Comparison of ENCODE assay signal across 8 mouse cellular contexts in the genomic region with DNA sequence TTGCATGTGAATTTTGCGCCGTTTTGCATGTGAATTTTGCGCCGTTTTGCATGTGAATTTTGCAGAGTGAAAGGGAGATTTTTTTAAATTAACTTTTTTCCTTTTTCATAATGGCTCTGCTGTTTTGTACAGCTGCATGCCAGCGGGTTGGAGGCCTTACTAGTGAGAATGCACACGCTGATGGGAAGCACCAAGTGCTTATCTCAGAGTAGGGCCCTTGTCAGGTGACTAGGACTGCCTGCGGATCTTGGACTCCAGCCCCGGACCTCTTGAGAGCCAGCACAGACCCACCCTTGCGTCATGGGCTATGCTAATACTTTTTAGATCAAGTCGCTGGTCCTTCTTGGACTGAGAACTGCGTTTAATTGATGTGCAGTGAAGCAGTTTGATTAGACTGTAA. TPM values are rescaled to one million over a fixed set of nuclear protein-coding genes. Genes with fewer than 3 reads are reported as not detected.
DNase-seq lines count a peak whose midpoint lies in the region; ATAC-seq and TF ChIP-seq lines count a peak whose summit lies in the region.

No protein-coding gene starts in this region.

- H3K4me1 ChIP-seq in forebrain, embryonic 15.5 days, result peaks cover 17% of the 10 kb centered on the region
- H3K4me1 ChIP-seq in hindbrain, postnatal 0 days (ENCODE audit: insufficient read depth, low read length), result peaks cover 13% of the 10 kb centered on the region; the same call in 1 of the 2 replicates
- no peaks in the 10 kb centered on the region for H3K4me1 ChIP-seq in liver, adult 2 months (ENCODE audit: control insufficient read depth, insufficient read depth, low read length)
- peaks cover 23% of the 10 kb centered on the region for H3K4me1 ChIP-seq in midbrain, embryonic 16.5 days (ENCODE audit: control insufficient read depth, insufficient read depth, low read length)

- 2% methylated on average over 11 of the region's 11 CpGs for WGBS in forebrain, embryonic 15.5 days
- WGBS in hindbrain, postnatal 0 days, result 0% methylated on average over 11 of the region's 11 CpGs
- 12% methylated on average over 11 of the region's 11 CpGs for WGBS in liver, adult 2 months
- WGBS in midbrain, embryonic 16.5 days, result 1% methylated on average over 11 of the region's 11 CpGs

- peak; percentile 22 for DNase-seq in spleen, adult 12 weeks (ENCODE audit: low spot score)
- DNase-seq in spleen, postnatal 14 days (ENCODE audit: low spot score in 2 of 2), result no peak
- peak; percentile 81 for DNase-seq in brain, embryonic 14.5 days (ENCODE audit: low read depth)
- DNase-seq in hindbrain, postnatal 0 days (ENCODE audit: low spot score), result peak; percentile 20
- peak; percentile 30 for DNase-seq in liver, adult 2 months (ENCODE audit: extremely low read depth, low read depth, low spot score)
- DNase-seq in ovary, adult 18-20 months (ENCODE audit: low spot score), result no peak

- ATAC-seq in forebrain, embryonic 15.5 days (replicated peaks), result peak; percentile 21
- 0 out of 2 replicates have a peak, but pooled peaks have one; percentile 10 for ATAC-seq in hindbrain, postnatal 0 days
- ATAC-seq in midbrain, embryonic 16.5 days, result peak; percentile 51

- TF ChIP-seq CTCF in brain, embryonic 14.5 days (IDR thresholded peaks at IDR 0.05; ENCODE audit: borderline replicate concordance, extremely low read depth, insufficient read depth, insufficient read length), result no peak
- TF ChIP-seq CTCF in hindbrain, postnatal 0 days (IDR thresholded peaks at IDR 0.05; ENCODE audit: low read depth), result no peak
- TF ChIP-seq CTCF in liver, adult 2 months (IDR thresholded peaks at IDR 0.05; ENCODE audit: low read depth, low read length), result no peak

- H3K9me3 ChIP-seq in forebrain, embryonic 15.5 days, result no peaks in the 10 kb centered on the region
- H3K9me3 ChIP-seq in hindbrain, postnatal 0 days (ENCODE audit: low read length), result no peaks in the 10 kb centered on the region
- no peaks in the 10 kb centered on the region for H3K9me3 ChIP-seq in midbrain, embryonic 16.5 days (replicated peaks; ENCODE audit: control insufficient read depth, low read length, poor library complexity, severe bottlenecking)

- no peaks in the 10 kb centered on the region for H3K27me3 ChIP-seq in forebrain, embryonic 15.5 days
- no peaks in the 10 kb centered on the region for H3K27me3 ChIP-seq in hindbrain, postnatal 0 days (ENCODE audit: insufficient read depth, low read length)
- no peaks in the 10 kb centered on the region for H3K27me3 ChIP-seq in liver, adult 2 months (ENCODE audit: control insufficient read depth, insufficient read depth, low read length)
- no peaks in the 10 kb centered on the region for H3K27me3 ChIP-seq in midbrain, embryonic 16.5 days (ENCODE audit: control insufficient read depth, insufficient read depth, low read depth, low read length)

- H3K27ac ChIP-seq in forebrain, embryonic 15.5 days (replicated peaks), result peak overlapping the region; percentile 82
- peak overlapping the region; percentile 85 for H3K27ac ChIP-seq in hindbrain, postnatal 0 days
- no peak overlapping the region for H3K27ac ChIP-seq in liver, adult 2 months (replicated peaks; ENCODE audit: insufficient read depth, low read depth, low read length)
- peak overlapping the region; percentile 81 for H3K27ac ChIP-seq in midbrain, embryonic 16.5 days (ENCODE audit: low read length)

- no peak for TF ChIP-seq POLR2A in brain, embryonic 14.5 days (IDR thresholded peaks at IDR 0.05; ENCODE audit: borderline replicate concordance, extremely low read depth, insufficient read depth, insufficient read length, poor library complexity, severe bottlenecking)
- no peak for TF ChIP-seq POLR2A in liver, adult 2 months (IDR thresholded peaks at IDR 0.05; ENCODE audit: extremely low read depth, insufficient read depth, low read length)

- peak overlapping the region; percentile 73 for H3K4me2 ChIP-seq in forebrain, embryonic 15.5 days (replicated peaks)
- peak overlapping the region; percentile 83 for H3K4me2 ChIP-seq in hindbrain, postnatal 0 days (ENCODE audit: low read depth, low read length)
- H3K4me2 ChIP-seq in midbrain, embryonic 16.5 days (ENCODE audit: low read length), result peak overlapping the region; percentile 93

- no peaks in the 10 kb centered on the region for H3K36me3 ChIP-seq in forebrain, embryonic 15.5 days
- no peaks in the 10 kb centered on the region for H3K36me3 ChIP-seq in hindbrain, postnatal 0 days (ENCODE audit: insufficient read depth, low read length)
- H3K36me3 ChIP-seq in liver, adult 2 months (ENCODE audit: control insufficient read depth, insufficient read depth, low read length), result no peaks in the 10 kb centered on the region
- no peaks in the 10 kb centered on the region for H3K36me3 ChIP-seq in midbrain, embryonic 16.5 days (ENCODE audit: control insufficient read depth, insufficient read depth, low read length)

- H3K4me3 ChIP-seq in forebrain, embryonic 15.5 days, result peak overlapping the region; percentile 68
- H3K4me3 ChIP-seq in hindbrain, postnatal 0 days (ENCODE audit: low read length), result peak overlapping the region; percentile 74
- peak overlapping the region; percentile 5; the same call in 1 of the 2 replicates for H3K4me3 ChIP-seq in liver, adult 2 months (ENCODE audit: insufficient read depth, low read depth, low read length)
- peak overlapping the region; percentile 89 for H3K4me3 ChIP-seq in midbrain, embryonic 16.5 days (ENCODE audit: low read depth, low read length)

- H3K79me2 ChIP-seq in liver, adult 2 months (ENCODE audit: control insufficient read depth, insufficient read depth, low read length), result peaks cover 7% of the 10 kb centered on the region; the same call in 1 of the 2 replicates

- H3K9ac ChIP-seq in forebrain, embryonic 15.5 days (replicated peaks), result peak overlapping the region; percentile 73
- H3K9ac ChIP-seq in hindbrain, postnatal 0 days (replicated peaks; ENCODE audit: low read length), result peak overlapping the region; percentile 89
- no peak overlapping the region; the same call in 1 of the 2 replicates for H3K9ac ChIP-seq in liver, adult 2 months (ENCODE audit: low read depth, low read length)
- peak overlapping the region; percentile 92 for H3K9ac ChIP-seq in midbrain, embryonic 16.5 days (ENCODE audit: low read depth, low read length)

RNA-seq across cellular contexts. Expression of a gene that starts 1.1 kb away (rescaled TPM):
- 31.7 and 41.4 TPM in 2 replicates for polyA plus RNA-seq in brain, embryonic 14.5 days (2012; rRNA removed)
- 15.0 and 15.8 TPM in 2 replicates for polyA plus RNA-seq in forebrain, embryonic 15.5 days (2015; fragmentation: Nextera tagmentation; extraction: Ambion mirVana)
- 40.5 and 41.2 TPM in 2 replicates for total RNA-seq in hindbrain, postnatal 0 days (2014; rRNA removed)
- polyA plus RNA-seq in hindbrain, postnatal 0 days (2015; fragmentation: Nextera tagmentation; extraction: Ambion mirVana), result 17.9 and 19.0 TPM in 2 replicates
- 5.2 and 6.8 TPM in 2 replicates for total RNA-seq in liver, adult 2 months (2014; rRNA removed)
- 2.7 TPM in 2 replicates for polyA plus RNA-seq in liver, adult 2 months (2012; rRNA removed)
- 23.2 and 25.9 TPM in 2 replicates for polyA plus RNA-seq in midbrain, embryonic 16.5 days (2015; fragmentation: Nextera tagmentation; extraction: Ambion mirVana)

RNA-seq across cellular contexts. Expression of a gene that starts 1.1 kb away (rescaled TPM):
- 0.45 and 0.57 TPM in 2 replicates for polyA plus RNA-seq in brain, embryonic 14.5 days (2012; rRNA removed)
- polyA plus RNA-seq in forebrain, embryonic 15.5 days (2015; fragmentation: Nextera tagmentation; extraction: Ambion mirVana), result 0.47 and 0.70 TPM in 2 replicates
- 0.18 and 0.42 TPM in 2 replicates for total RNA-seq in hindbrain, postnatal 0 days (2014; rRNA removed)
- polyA plus RNA-seq in hindbrain, postnatal 0 days (2015; fragmentation: Nextera tagmentation; extraction: Ambion mirVana), result 0.51 and 0.62 TPM in 2 replicates
- total RNA-seq in liver, adult 2 months (2014; rRNA removed), result 0.46 and 0.81 TPM in 2 replicates
- polyA plus RNA-seq in liver, adult 2 months (2012; rRNA removed), result 0.25 and 0.60 TPM in 2 replicates
- 0.57 and 0.80 TPM in 2 replicates for polyA plus RNA-seq in midbrain, embryonic 16.5 days (2015; fragmentation: Nextera tagmentation; extraction: Ambion mirVana)

Comparison
In these comparisons a context has a peak if more than half of its experiments do, and no peak if none do; other contexts are left out.
1. DNase-seq: peak in spleen, adult 12 weeks (single experiment), brain, embryonic 14.5 days (single experiment), hindbrain, postnatal 0 days (single experiment) and liver, adult 2 months (single experiment); none in spleen, postnatal 14 days (0 of 2) and ovary, adult 18-20 months (single experiment).
2. H3K4me3 ChIP-seq: peak in every context shown above with its lines; median percentile 89 in midbrain, embryonic 16.5 days; 74 in hindbrain, postnatal 0 days; 68 in forebrain, embryonic 15.5 days; 5 in liver, adult 2 months.
3. Peak in every context shown above with its lines, with median percentiles within 50 percentile points of each other: ATAC-seq and H3K4me2 ChIP-seq.